Mouse (Mus musculus) kidney, adult 8-10 months (tissue): Measurements from ENCODE around the gene Zbtb40.

ENCODE experiments used
- DNase-seq, 2 experiments: peaks; one replicate each; pipeline ENCODE4 v3.0.0; 2022

Zbtb40 gene

GRCm38 (mm10) chr4:136969503-136970276, 78.9 kb downstream of the Zbtb40 start:
- DNase-seq = no peak

GRCm38 (mm10) chr4:136969096-136969495, 79.5 kb downstream of the Zbtb40 start:
- no peak for DNase-seq

- DNase-seq = no peak
Measured at GRCm38 (mm10) chr4:136967511-136967910, 81.1 kb downstream of the Zbtb40 start.

DNA sequence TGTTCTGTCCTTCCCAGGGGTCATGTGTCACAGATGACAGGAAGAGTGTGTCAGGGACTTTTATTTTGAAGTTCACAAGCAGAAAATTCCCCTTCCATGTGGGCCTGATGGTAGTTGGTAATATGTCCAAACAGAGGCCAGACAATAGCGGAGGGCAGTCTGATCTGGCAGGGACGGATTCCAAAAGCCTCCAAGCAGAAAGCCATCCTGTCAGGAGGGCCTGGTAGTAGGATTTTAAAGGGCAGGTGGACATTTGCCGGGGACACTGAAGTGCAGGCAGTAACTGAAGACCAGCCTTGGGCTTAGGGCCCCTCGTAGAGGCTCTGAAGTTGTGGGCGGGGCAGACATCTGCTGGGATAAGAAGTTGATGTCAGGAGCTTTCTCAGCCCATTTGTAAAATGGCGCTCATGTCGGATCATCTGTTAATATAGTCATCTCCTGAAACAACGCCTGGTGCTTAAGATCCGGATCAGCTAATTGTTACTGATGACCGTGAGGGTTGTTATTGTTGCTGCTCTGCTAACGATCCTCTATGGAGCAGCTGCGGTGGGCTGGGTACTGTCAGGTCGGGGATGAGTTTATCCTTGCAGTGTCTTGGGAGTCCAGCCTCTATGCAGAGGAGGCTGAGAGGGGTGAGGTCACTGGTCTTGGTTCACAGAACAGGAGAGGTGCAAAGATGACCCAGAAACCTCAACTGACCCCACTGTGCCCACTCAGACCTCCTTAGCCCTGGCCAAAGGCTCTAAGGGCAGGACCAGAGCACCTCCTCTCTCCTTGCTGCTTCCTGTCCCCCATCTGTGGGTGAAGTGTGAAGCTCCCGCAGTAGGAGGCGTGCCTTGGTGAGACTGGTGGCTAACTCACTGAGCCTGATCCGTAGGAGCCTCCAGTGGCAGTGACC, 81.9 kb downstream of the Zbtb40 start:
- no peak for DNase-seq

GRCm38 (mm10) chr4:136964990-136965421, 83.6 kb downstream of the Zbtb40 start:
- no peak for DNase-seq

DNA sequence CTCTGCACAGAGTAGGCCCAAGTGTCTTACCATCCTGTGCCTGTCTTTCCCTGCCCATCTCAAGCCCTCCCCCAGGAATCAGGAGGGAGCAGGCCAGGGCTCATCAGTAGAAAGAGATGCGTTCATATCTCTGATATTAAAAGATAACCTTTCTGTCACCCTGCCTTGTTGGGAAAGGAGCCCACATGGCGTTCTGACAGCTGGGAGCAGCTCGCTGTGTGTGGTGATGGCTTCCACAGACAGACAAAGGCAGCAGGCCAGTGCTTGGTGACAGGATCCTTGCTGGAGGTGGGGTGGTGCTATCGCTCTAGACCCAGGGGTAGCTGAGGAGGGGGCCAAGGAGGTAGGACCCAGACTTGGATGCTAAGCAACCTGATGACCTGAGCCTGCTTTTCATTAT, 86.2 kb downstream of the Zbtb40 start:
- DNase-seq = no peak

GRCm38 (mm10) chr4:136961642-136962285, 86.8 kb downstream of the Zbtb40 start:
- DNase-seq = peak in 1 of 2 experiments; percentile 32

DNA sequence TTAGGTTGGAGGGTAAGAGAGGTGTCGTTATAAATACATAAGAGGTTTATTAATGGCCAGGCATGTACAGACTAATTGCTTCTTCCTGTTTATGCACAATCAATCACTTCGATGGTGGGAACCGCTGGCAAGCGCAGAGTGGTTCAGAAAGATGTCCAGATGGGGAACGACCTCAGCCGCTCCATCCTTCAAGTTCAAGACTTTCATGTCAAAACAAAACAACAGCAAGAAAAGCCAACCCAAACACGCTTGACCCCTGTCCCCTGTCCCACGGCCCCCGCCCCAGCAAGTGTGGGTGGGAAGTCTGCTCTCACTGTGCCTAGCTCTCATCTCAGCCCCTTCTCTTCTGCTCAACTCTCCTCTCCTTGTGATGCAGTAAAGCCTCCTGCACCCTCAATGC, 88.0 kb downstream of the Zbtb40 start:
- no peak for DNase-seq

DNA sequence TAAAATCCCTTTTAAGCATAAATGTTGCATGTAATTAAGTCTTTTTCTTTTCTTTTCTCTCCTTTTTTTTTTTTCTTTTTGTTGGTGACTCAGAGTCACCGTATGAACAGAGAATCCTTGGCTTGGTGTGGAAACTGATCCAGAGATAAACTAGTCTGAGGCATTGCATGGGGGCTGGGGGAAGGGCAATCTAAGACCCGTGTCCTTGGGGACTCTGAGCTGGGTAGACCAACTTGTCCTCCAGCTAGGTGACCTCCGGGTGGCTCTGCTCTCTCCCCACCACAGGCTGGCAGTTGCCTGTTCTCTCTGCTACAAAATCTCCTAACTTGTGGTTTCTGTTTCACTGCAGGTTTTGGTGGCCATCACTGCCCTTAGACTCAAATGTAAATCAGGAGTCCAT, 88.5 kb downstream of the Zbtb40 start:
- no peak for DNase-seq

- no peak for DNase-seq
Measured at GRCm38 (mm10) chr4:136956751-136957446, 91.7 kb downstream of the Zbtb40 start, which contains the start of gene Epha8. Epha8 (minus strand) TSS chr4:136956816.

- DNase-seq = no peak
Measured at GRCm38 (mm10) chr4:136954562-136954961, 94.0 kb downstream of the Zbtb40 start.

DNA sequence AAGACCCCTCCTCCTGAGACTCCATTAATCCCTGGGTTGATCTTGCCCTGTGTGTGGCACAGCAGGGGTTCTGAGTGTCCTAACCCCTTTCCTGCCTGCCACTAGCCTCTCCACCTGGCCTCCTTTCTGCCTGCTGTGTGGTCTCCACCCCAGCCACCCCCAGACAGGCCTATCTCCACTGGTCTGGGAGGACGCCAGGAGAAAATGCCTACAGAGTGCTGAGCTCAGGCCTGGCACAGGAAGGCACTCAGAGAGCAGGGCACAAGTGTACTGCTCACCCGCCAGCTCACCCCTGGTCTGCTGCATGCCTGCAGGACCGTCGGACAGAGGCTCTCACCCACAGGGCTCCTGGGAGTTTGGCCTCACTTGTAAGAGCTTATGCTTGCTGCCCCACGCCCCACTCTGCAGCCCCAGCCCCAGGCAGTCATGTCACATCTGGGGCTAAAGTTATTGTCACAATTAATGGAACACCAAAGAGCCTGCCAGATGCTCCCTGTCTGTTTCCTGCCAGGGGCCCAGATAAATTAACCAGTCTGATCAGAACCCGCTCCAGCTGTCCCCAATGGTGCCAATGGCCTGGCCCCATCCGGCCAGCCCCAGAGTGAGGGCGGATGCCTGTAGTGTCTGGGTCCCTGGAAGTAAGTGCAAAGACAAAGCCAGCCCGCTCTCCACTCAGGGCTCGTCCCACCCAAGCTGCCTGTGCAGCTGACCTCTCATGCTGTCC, 99.2 kb downstream of the Zbtb40 start:
- DNase-seq = no peak

DNA sequence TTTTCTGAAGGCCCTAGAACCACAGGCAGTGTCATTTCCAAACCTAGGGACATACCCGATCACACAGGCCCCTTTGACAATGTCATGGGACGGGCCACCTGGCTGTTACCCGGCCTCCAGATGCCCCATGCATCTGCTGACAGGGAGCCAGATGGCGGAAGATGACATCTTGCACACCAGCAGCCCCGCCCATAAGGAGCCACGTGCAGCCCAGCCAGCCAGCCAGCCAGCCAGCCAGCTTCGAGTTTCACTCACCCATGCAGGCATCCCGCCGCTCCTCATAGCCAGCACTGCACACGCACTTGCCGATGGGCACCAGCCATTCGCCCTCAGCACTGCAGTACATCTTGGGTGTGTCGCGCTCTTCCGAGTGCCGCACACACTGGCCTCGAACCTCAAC, 103.2 kb downstream of the Zbtb40 start:
- no peak for DNase-seq

- DNase-seq = no peak
Measured at GRCm38 (mm10) chr4:136944558-136945350, 103.8 kb downstream of the Zbtb40 start.

- DNase-seq = no peak
Measured at GRCm38 (mm10) chr4:136943175-136943574, 105.4 kb downstream of the Zbtb40 start.

DNA sequence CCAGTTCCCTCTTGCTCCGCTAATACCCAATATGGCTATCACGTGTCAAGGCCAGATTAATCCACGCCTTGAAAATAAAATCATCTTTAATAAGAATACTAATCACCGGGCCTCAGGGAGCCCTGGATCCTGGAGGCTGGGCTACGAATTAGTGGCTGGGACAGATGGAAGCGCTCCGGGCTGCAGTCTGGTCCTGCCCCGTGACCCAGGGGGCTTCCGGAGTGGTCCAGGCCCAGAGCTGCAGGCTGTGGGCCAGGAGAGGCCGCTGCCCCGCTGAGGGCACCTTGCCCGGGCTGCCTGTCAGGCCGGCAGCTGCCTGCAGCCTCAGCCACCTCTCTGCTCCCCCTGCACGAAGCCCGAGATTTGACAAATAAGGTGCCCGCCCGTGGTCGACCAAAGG, 105.8 kb downstream of the Zbtb40 start:
- no peak for DNase-seq

GRCm38 (mm10) chr4:136937935-136938334, 110.7 kb downstream of the Zbtb40 start:
- no peak for DNase-seq

DNA sequence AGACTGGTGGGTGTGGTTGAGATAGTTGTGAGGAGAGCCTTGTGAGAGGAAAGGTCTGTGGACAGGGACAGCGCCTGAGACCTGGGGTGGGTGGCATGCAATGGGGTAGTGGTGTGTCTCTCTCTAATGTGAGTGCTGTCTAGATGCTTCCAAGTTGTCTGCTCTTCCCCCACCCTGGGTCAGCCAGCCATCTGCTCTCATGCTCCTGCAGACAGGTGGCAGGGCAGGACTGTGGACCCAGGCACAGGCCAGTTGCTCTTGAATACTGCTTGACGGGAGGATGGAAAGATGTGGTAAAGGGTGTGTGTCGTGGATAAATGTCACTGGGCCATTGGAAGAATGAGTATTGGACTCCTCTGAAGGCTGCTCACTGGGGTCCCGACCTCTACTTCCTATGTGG, 111.3 kb downstream of the Zbtb40 start:
- no peak for DNase-seq

GRCm38 (mm10) chr4:136934746-136935613, 113.6 kb downstream of the Zbtb40 start:
- no peak for DNase-seq

DNA sequence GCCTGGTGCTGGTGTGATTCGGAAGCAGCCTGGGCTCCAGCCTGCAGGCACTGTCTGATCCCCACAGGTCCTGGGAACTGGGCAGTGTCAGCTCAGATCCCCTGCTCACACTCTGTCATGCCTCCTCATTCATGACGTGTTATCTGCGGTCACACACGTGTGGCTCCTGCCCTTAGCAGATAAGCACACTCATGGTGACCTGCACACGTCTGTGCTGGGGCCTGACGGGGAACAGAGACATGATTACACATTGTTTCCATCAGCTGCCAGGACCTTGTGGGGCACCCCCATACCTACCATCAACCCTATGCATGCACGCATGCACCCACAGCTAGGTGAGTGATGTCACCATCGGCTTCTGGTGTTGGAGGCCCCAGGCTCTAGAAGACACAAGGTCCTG, 118.1 kb downstream of the Zbtb40 start:
- no peak for DNase-seq
